Mouse (Mus musculus) heart, postnatal 14 days (tissue): ENCODE measurements at regions not wholly inside any gene's neighbourhood (a gene's known extent, or its start where the extent isn't known, plus 50 kb on each side); places are given as distances from the start of the nearest gene placed in this dataset.

Source experiments
- DNase-seq, 2 experiments: peaks; one replicate each; pipeline ENCODE4 v3.0.0; 2021 to 2022
- intact Hi-C: fragments of 180-260 bp; cut with DNase I; formaldehyde crosslinking; loops from one replicate; pipeline ENCODE4 v1.15.1; 2025

- no peak for DNase-seq
- intact Hi-C loops = no loop called here
Measured at GRCm38 (mm10) chr8:90762390-90762789, 54.8 kb downstream of the Gm19935 start.

GRCm38 (mm10) chr8:90761947-90762346 lies 55.2 kb downstream of the Gm19935 start:
- intact Hi-C loops = no loop called here
- no peak for DNase-seq

- DNase-seq = no peak
- intact Hi-C loops = no loop called here
Measured at GRCm38 (mm10) chr8:90761446-90761845, 55.7 kb downstream of the Gm19935 start.

GRCm38 (mm10) chr8:90759531-90759930 lies 57.7 kb downstream of the Gm19935 start:
- intact Hi-C loops = no loop called here
- no peak for DNase-seq

- no peak for DNase-seq
- intact Hi-C loops = no loop called here
Measured at GRCm38 (mm10) chr8:90755020-90755419, 62.2 kb downstream of the Gm19935 start.

- DNase-seq = peak in 1 of 2 experiments; percentile 3
- intact Hi-C loops = no loop called here
Measured at GRCm38 (mm10) chr8:90743546-90743945, 73.6 kb downstream of the Gm19935 start.

- intact Hi-C loops = no loop called here
Measured at GRCm38 (mm10) chr8:90740963-90741733, 76.0 kb downstream of the Gm19935 start.

GRCm38 (mm10) chr8:90740302-90740962 lies 76.8 kb downstream of the Gm19935 start:
- no peak for DNase-seq
- intact Hi-C loops = no loop called here

More at GRCm38 (mm10) chr8:90740963-90741733, 76.0 kb downstream of the Gm19935 start:
- DNase-seq = no peak

- intact Hi-C loops = no loop called here
- no peak for DNase-seq
Measured at GRCm38 (mm10) chr8:90728011-90728410, 89.2 kb downstream of the Gm19935 start.

- intact Hi-C loops = no loop called here
Measured at GRCm38 (mm10) chr8:90725188-90725587, 92.0 kb downstream of the Gm19935 start.

GRCm38 (mm10) chr8:90716436-90716835 lies 100.8 kb downstream of the Gm19935 start:
- intact Hi-C loops = no loop called here

More at GRCm38 (mm10) chr8:90725188-90725587, 92.0 kb downstream of the Gm19935 start:
- DNase-seq = no peak

GRCm38 (mm10) chr8:90708524-90708923 lies 108.7 kb downstream of the Gm19935 start:
- intact Hi-C loops = loop anchor here (1.0 to 5.0 kb wide), 4 partner anchors 46 to 859 kb away; no protein-coding TSS in a partner anchor
- DNase-seq = peak; percentile 41 to 73

More at GRCm38 (mm10) chr8:90716436-90716835, 100.8 kb downstream of the Gm19935 start:
- no peak for DNase-seq

GRCm38 (mm10) chr8:90692516-90692915 lies 124.7 kb downstream of the Gm19935 start:
- intact Hi-C loops = no loop called here
- DNase-seq = no peak

- intact Hi-C loops = no loop called here
- no peak for DNase-seq
Measured at GRCm38 (mm10) chr8:90685076-90685475, 132.1 kb downstream of the Gm19935 start.

- intact Hi-C loops = no loop called here
- DNase-seq = no peak
Measured at GRCm38 (mm10) chr8:90670471-90671057, 146.6 kb downstream of the Gm19935 start.

GRCm38 (mm10) chr8:90669396-90669795 lies 147.8 kb downstream of the Gm19935 start:
- no peak for DNase-seq
- intact Hi-C loops = no loop called here

GRCm38 (mm10) chr8:90659066-90659465 lies 158.1 kb downstream of the Gm19935 start:
- intact Hi-C loops = loop anchor here (5.0 to 10.0 kb wide), 2 partner anchors 133 to 314 kb away; partner anchors contain the start of gene Tox3
- DNase-seq = no peak

GRCm38 (mm10) chr8:90657641-90658051 lies 159.5 kb downstream of the Gm19935 start:
- intact Hi-C loops = loop anchor here (2.0 to 10.0 kb wide), 3 partner anchors 135 to 657 kb away; partner anchors contain the start of gene Tox3
- DNase-seq = peak; percentile 8 to 33

GRCm38 (mm10) chr8:90657116-90657515 lies 160.1 kb downstream of the Gm19935 start:
- intact Hi-C loops = loop anchor here (2.0 to 10.0 kb wide), 3 partner anchors 135 to 656 kb away; partner anchors contain the start of gene Tox3
- DNase-seq = no peak

- intact Hi-C loops = loop anchor here (2.0 to 10.0 kb wide), 3 partner anchors 136 to 656 kb away; partner anchors contain the start of gene Tox3
- no peak for DNase-seq
Measured at GRCm38 (mm10) chr8:90656436-90657090, 160.6 kb downstream of the Gm19935 start.
